10 mouse cellular contexts compared by ENCODE assay signal in genomic region chr17:25117263-25117662, GRCm38 (mm10). TPM values are rescaled to one million over a fixed set of nuclear protein-coding genes. Genes with fewer than 3 reads are reported as not detected.
DNase-seq lines count a peak whose midpoint lies in the region; ATAC-seq and TF ChIP-seq lines count a peak whose summit lies in the region.
"Had no signal": no experiment of that assay in that cellular context is flagged by ENCODE, and none has a peak within 500 bp of the region (broad histone marks: within the 10 kb centered on the region; RNA-seq: fewer than 3 reads in every experiment).

No protein-coding gene starts in this region.

- no peak for ATAC-seq in forebrain, embryonic 14.5 days

- no peak overlapping the region for H3K4me2 ChIP-seq in forebrain, embryonic 14.5 days (ENCODE audit: low read length)
- H3K4me2 ChIP-seq: midbrain, embryonic 11.5 days had no signal

- peaks cover 2% of the 10 kb centered on the region; the same call in 1 of the 2 replicates for H3K36me3 ChIP-seq in forebrain, embryonic 14.5 days (ENCODE audit: control insufficient read depth, insufficient read depth, low read length)

- H3K27me3 ChIP-seq in forebrain, embryonic 14.5 days (replicated peaks; ENCODE audit: control insufficient read depth, insufficient read depth, low read length): no peaks in the 10 kb centered on the region; the same call in 1 of the 2 replicates

- peak; percentile 65 for TF ChIP-seq CTCF in gastrocnemius, adult 2 months (IDR thresholded peaks at IDR 0.05)

- H3K4me1 ChIP-seq in forebrain, embryonic 14.5 days (ENCODE audit: control insufficient read depth, insufficient read depth, low read length): peaks cover 6% of the 10 kb centered on the region

- intact Hi-C loops in gastrocnemius, adult 2 months (cut with DNase I): loop anchor here (5.0 kb wide), 2 partner anchors 65 to 155 kb away; partner anchors contain the start of genes BC003965 and Ube2i
- intact Hi-C loops in gastrocnemius, postnatal 36 days (cut with DNase I): loop anchor here (5.0 kb wide), 1 partner anchor 65 kb away; the partner anchor contains the start of gene BC003965

- no peaks in the 10 kb centered on the region for H3K9me3 ChIP-seq in forebrain, embryonic 14.5 days (replicated peaks; ENCODE audit: control insufficient read depth, low read length)

- no peak overlapping the region for H3K4me3 ChIP-seq in gastrocnemius, adult 2 months
- no peak overlapping the region for H3K4me3 ChIP-seq in forebrain, embryonic 14.5 days (ENCODE audit: low read depth, low read length)

- H3K27ac ChIP-seq in gastrocnemius, adult 2 months: peak overlapping the region; percentile 25
- no peak overlapping the region for H3K27ac ChIP-seq in forebrain, embryonic 14.5 days (ENCODE audit: low read depth, low read length)

- 28% methylated on average over 4 of the region's 4 CpGs for WGBS in forebrain, embryonic 14.5 days

- no peak overlapping the region for H3K9ac ChIP-seq in forebrain, embryonic 14.5 days (ENCODE audit: low read length)

- DNase-seq in gastrocnemius, adult 2 months: no peak
- DNase-seq in gastrocnemius, postnatal 10 days: no peak
- peak; percentile 16 for DNase-seq in urinary bladder, postnatal 14 days (ENCODE audit: low spot score)
- no peak for DNase-seq in urinary bladder, postnatal 4 days (ENCODE audit: low spot score in 2 of 2)
- DNase-seq in induced T-regulatory cell, adult 2 months (ENCODE audit: low read depth): peak; percentile 53
- DNase-seq in adipocyte (ENCODE audit: low spot score): no peak
- no peak for DNase-seq in forebrain, embryonic 14.5 days (ENCODE audit: low spot score)
- no peak for DNase-seq in gastrocnemius, postnatal 36 days
- DNase-seq: kidney, postnatal 25 days had no signal

RNA-seq across cellular contexts. Expression of gene Telo2, which starts 1.5 kb away (rescaled TPM):
- 10 to 100 TPM in 1 of 2 experiments, 1 to 10 TPM in 1; 4.5 to 11.4 TPM for total RNA-seq in gastrocnemius, adult 2 months (2021)
- total RNA-seq in gastrocnemius, postnatal 10 days (2021): 10 to 100 TPM; 13.0 to 16.1 TPM
- polyA plus RNA-seq in forebrain, embryonic 14.5 days (2014; fragmentation: Nextera tagmentation; extraction: Ambion mirVana): 27.3 and 40.0 TPM in 2 replicates
- total RNA-seq in gastrocnemius, postnatal 36 days (2021): 1 to 10 TPM; 4.2 to 6.1 TPM

RNA-seq across cellular contexts. Expression of gene Ptx4, which starts 3.3 kb away (rescaled TPM):
- total RNA-seq in gastrocnemius, adult 2 months (2021): 1 to 10 TPM; 2.2 to 6.1 TPM
- 1 to 10 TPM; 7.3 to 8.7 TPM for total RNA-seq in gastrocnemius, postnatal 10 days (2021)
- polyA plus RNA-seq in forebrain, embryonic 14.5 days (2014; fragmentation: Nextera tagmentation; extraction: Ambion mirVana): 0.17 TPM in 1 of 2 replicates, not detected in the other
- total RNA-seq in gastrocnemius, postnatal 36 days (2021): 1 to 10 TPM; 3.7 to 4.3 TPM
- polyA plus RNA-seq: midbrain, embryonic 11.5 days had no signal

RNA-seq across cellular contexts. Expression of gene Clcn7, which starts 15.9 kb away (rescaled TPM):
- 10 to 100 TPM; 16.2 to 19.2 TPM for total RNA-seq in gastrocnemius, adult 2 months (2021)
- total RNA-seq in gastrocnemius, postnatal 10 days (2021): 10 to 100 TPM; 14.0 to 20.0 TPM
- polyA plus RNA-seq in forebrain, embryonic 14.5 days (2014; fragmentation: Nextera tagmentation; extraction: Ambion mirVana): 18.9 and 25.0 TPM in 2 replicates
- total RNA-seq in gastrocnemius, postnatal 36 days (2021): 10 to 100 TPM; 13.7 to 14.9 TPM

RNA-seq across cellular contexts. Expression of gene Tmem204, which starts 33.9 kb away (rescaled TPM):
- total RNA-seq in gastrocnemius, adult 2 months (2021): 10 to 100 TPM in 1 of 2 experiments, 1 to 10 TPM in 1; 8.3 to 21.5 TPM
- total RNA-seq in gastrocnemius, postnatal 10 days (2021): 10 to 100 TPM; 16.0 to 16.5 TPM
- 11.8 and 13.6 TPM in 2 replicates for polyA plus RNA-seq in forebrain, embryonic 14.5 days (2014; fragmentation: Nextera tagmentation; extraction: Ambion mirVana)
- 10 to 100 TPM; 10.3 to 10.7 TPM for total RNA-seq in gastrocnemius, postnatal 36 days (2021)

RNA-seq across cellular contexts. Expression of gene Ccdc154, which starts 45.0 kb away (rescaled TPM):
- total RNA-seq in gastrocnemius, adult 2 months (2021): not detected
- total RNA-seq in gastrocnemius, postnatal 10 days (2021): under 1 TPM; 0.09 TPM
- polyA plus RNA-seq in forebrain, embryonic 14.5 days (2014; fragmentation: Nextera tagmentation; extraction: Ambion mirVana): not detected in 2 replicates
- total RNA-seq in gastrocnemius, postnatal 36 days (2021): not detected
- polyA plus RNA-seq: midbrain, embryonic 11.5 days had no signal

Comparison
In these comparisons a context has a peak if more than half of its experiments do, and no peak if none do; other contexts are left out.
1. DNase-seq: peak in urinary bladder, postnatal 14 days (single experiment) and induced T-regulatory cell, adult 2 months (single experiment); none in gastrocnemius, adult 2 months (single experiment), gastrocnemius, postnatal 10 days (single experiment), urinary bladder, postnatal 4 days (0 of 2), adipocyte (single experiment), forebrain, embryonic 14.5 days (single experiment) and gastrocnemius, postnatal 36 days (0 of 2).